Mouse (Mus musculus): ENCODE measurements at regions not wholly inside any gene's neighbourhood (a gene's known extent, or its start where the extent isn't known, plus 50 kb on each side); places are given as distances from the start of the nearest gene placed in this dataset.
A peak's percentile ranks its signal among the peaks of the same experiment; 100 is the strongest.

DNA sequence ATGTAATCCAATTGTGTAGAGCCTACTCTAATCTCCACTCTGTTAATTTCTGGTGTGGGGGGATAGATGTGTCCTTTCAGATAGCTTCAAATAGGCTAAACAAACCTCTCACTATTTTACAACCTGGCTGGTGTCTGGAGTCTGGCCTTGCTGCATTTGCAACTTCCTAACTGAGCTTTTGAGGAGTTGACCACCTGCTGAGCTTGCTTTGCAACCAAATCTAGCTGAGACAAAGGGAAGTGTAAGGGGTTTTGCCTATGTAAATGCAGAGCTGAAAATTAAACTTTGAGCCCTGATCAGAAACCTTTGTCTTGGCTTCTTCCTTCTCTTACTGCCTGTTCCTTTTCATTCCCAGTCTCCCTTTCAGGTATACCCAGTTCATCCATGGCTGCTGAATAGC, 404.3 kb downstream of the Cetn3 start:
- no peak overlapping the region for H3K27ac ChIP-seq (ENCODE audit: insufficient read depth, low read depth, low read length)
- TF ChIP-seq POLR2A (IDR thresholded peaks at IDR 0.05; ENCODE audit: low read depth, low read length) = no peak
- H3K4me1 ChIP-seq (ENCODE audit: control insufficient read depth, insufficient read depth, insufficient read length, low read length) = no peaks in the 10 kb centered on the region
- no peak overlapping the region for H3K4me3 ChIP-seq (ENCODE audit: low read depth, low read length)
- no peaks in the 10 kb centered on the region for H3K36me3 ChIP-seq (ENCODE audit: control insufficient read depth, insufficient read depth, low read length)
- no peaks in the 10 kb centered on the region for H3K27me3 ChIP-seq (ENCODE audit: control insufficient read depth, insufficient read depth, low read length)

DNA sequence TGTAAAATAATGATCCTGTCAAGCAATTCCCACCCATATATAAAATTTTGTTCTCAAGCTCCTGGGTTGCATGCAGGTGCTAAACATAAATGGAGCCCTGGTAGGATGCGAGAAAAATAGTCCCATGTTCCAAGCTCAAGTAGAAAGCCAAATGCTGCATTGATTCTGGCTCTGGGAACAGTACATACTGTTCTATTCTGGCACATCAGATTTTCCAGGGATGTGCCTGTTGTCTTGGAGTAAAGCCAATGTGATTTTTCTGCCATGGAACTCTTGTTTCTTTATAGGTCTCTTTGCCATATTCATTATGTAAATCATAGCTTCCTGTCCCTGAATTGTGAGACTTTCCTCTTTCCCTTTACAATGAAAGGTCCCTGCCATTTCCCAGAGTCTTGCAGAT, 417.9 kb downstream of the Cetn3 start:
- H3K36me3 ChIP-seq (ENCODE audit: control insufficient read depth, insufficient read depth, low read length) = no peaks in the 10 kb centered on the region
- WGBS = 66% methylated on average over 1 of the region's 1 CpGs
- no peak for TF ChIP-seq POLR2A (IDR thresholded peaks at IDR 0.05; ENCODE audit: low read depth, low read length)
- TF ChIP-seq CTCF (IDR thresholded peaks at IDR 0.05; ENCODE audit: extremely low read depth, insufficient read length, insufficient replicate concordance, low read depth, low read length) = no peak
- no peak overlapping the region for H3K4me3 ChIP-seq (ENCODE audit: low read depth, low read length)
- H3K27me3 ChIP-seq (ENCODE audit: control insufficient read depth, insufficient read depth, low read length) = no peaks in the 10 kb centered on the region; the same call in 1 of the 2 replicates
- no peak overlapping the region for H3K27ac ChIP-seq (ENCODE audit: insufficient read depth, low read depth, low read length)
- H3K4me1 ChIP-seq (ENCODE audit: control insufficient read depth, insufficient read depth, insufficient read length, low read length) = no peaks in the 10 kb centered on the region

DNA sequence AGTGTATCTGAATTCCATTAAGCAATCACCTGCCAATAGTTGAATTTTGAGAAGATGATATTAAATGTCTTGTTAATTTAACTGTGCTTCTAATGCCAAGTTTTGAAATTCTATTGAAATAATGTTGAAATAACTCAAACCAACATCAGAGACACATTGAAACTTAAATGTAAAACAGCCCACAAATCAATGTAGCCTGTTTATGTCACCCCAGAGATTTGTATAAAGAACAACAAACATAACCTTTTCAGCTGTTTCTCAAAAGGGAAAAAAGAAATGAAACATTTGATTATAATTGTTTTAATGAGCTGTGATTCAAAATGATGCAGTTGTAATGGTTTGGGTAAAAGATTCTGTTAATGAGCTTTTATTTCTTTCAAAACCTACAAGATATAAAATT, 442.6 kb downstream of the Cetn3 start:
- H3K4me3 ChIP-seq (ENCODE audit: low read depth, low read length) = no peak overlapping the region
- no peak for TF ChIP-seq POLR2A (IDR thresholded peaks at IDR 0.05; ENCODE audit: low read depth, low read length)
- no peak for TF ChIP-seq CTCF (IDR thresholded peaks at IDR 0.05; ENCODE audit: extremely low read depth, insufficient read length, insufficient replicate concordance, low read depth, low read length)

DNA sequence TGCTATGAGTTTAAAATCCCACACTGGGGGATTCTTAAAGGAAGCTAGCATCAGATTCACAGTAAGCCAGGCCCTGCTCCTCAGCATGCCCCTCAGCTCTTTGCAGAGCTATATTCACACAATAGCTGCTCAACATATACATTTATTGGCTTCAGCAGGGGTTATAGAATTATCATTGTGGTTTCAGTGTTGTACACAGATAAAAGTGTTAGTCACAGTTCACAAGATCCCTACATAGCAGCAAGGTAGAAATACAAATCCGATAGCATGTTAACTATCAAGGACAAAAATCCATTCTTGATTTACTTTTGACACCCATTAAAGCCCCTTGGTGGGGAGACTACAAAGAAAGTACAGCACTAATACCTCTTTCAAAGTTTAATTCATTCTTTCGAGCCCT, 451.0 kb downstream of the Cetn3 start:
- H3K4me1 ChIP-seq (ENCODE audit: control insufficient read depth, insufficient read depth, insufficient read length, low read length) = no peaks in the 10 kb centered on the region
- no peaks in the 10 kb centered on the region for H3K27me3 ChIP-seq (ENCODE audit: control insufficient read depth, insufficient read depth, low read length)
- WGBS = 68% methylated on average over 2 of the region's 2 CpGs
- no peaks in the 10 kb centered on the region for H3K36me3 ChIP-seq (ENCODE audit: control insufficient read depth, insufficient read depth, low read length)
- no peak overlapping the region for H3K4me3 ChIP-seq (ENCODE audit: low read depth, low read length)
- H3K27ac ChIP-seq (ENCODE audit: insufficient read depth, low read depth, low read length) = no peak overlapping the region
- TF ChIP-seq CTCF (IDR thresholded peaks at IDR 0.05; ENCODE audit: extremely low read depth, insufficient read length, insufficient replicate concordance, low read depth, low read length) (no peak), POLR2A (IDR thresholded peaks at IDR 0.05; ENCODE audit: low read depth, low read length) (no peak)

More for the DNA sequence above, 442.6 kb downstream of the Cetn3 start:
- Histone ChIP-seq H3K27me3 (ENCODE audit: control insufficient read depth, insufficient read depth, low read length) (no peaks in the 10 kb centered on the region), H3K4me1 (ENCODE audit: control insufficient read depth, insufficient read depth, insufficient read length, low read length) (no peaks in the 10 kb centered on the region), H3K27ac (ENCODE audit: insufficient read depth, low read depth, low read length) (no peak overlapping the region), H3K36me3 (ENCODE audit: control insufficient read depth, insufficient read depth, low read length) (no peaks in the 10 kb centered on the region)

DNA sequence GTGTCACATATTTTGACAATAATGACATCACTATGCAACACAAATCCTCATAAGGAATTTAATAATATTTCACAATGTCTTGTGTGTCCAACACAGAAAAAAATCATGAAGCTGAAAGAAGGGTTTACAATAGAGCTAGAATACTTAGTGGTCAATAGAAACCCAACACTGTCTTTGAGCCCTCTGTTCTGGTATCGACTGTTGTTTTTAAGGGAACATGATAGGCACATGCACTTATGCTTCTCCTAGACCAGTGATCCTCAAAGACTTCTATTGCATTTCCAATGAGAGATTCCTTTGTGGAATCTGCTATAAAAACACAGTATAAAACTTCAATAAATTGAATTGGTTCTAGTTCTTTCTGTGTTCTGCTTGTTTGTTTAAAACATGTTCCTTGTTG, 463.4 kb downstream of the Cetn3 start:
- Histone ChIP-seq H3K4me1 (ENCODE audit: control insufficient read depth, insufficient read depth, insufficient read length, low read length) (no peaks in the 10 kb centered on the region), H3K4me3 (ENCODE audit: low read depth, low read length) (no peak overlapping the region), H3K27ac (ENCODE audit: insufficient read depth, low read depth, low read length) (no peak overlapping the region), H3K27me3 (ENCODE audit: control insufficient read depth, insufficient read depth, low read length) (no peaks in the 10 kb centered on the region), H3K36me3 (ENCODE audit: control insufficient read depth, insufficient read depth, low read length) (no peaks in the 10 kb centered on the region)
- TF ChIP-seq CTCF (IDR thresholded peaks at IDR 0.05; ENCODE audit: extremely low read depth, insufficient read length, insufficient replicate concordance, low read depth, low read length) = no peak
- no peak for TF ChIP-seq POLR2A (IDR thresholded peaks at IDR 0.05; ENCODE audit: low read depth, low read length)
- WGBS = 84% methylated on average over 1 of the region's 1 CpGs

DNA sequence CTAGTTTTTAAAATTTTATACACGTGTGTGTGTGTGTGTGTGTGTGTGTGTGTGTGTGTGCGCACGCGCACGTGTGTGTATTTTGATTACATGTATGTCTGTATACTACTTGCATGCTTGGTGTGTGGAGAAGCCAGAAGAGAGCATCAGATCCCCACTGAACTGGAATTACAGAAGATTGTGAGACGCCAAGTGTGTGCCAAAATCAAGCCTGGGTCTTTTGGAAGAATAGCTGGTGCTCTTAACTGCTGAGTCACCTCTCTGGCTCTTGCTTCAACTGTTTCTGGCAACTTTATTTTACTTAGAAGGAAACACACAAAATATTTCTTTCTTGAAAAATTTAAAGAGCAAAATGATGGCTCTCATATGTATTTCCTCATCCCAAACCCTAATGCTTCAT, 467.5 kb downstream of the Cetn3 start:
- TF ChIP-seq POLR2A (IDR thresholded peaks at IDR 0.05; ENCODE audit: low read depth, low read length) (no peak), CTCF (IDR thresholded peaks at IDR 0.05; ENCODE audit: extremely low read depth, insufficient read length, insufficient replicate concordance, low read depth, low read length) (no peak)
- H3K4me1 ChIP-seq (ENCODE audit: control insufficient read depth, insufficient read depth, insufficient read length, low read length) = no peaks in the 10 kb centered on the region
- no peaks in the 10 kb centered on the region for H3K27me3 ChIP-seq (ENCODE audit: control insufficient read depth, insufficient read depth, low read length)
- H3K36me3 ChIP-seq (ENCODE audit: control insufficient read depth, insufficient read depth, low read length) = no peaks in the 10 kb centered on the region
- 88% methylated on average over 6 of the region's 6 CpGs for WGBS
- no peak overlapping the region for H3K4me3 ChIP-seq (ENCODE audit: low read depth, low read length)
- H3K27ac ChIP-seq (ENCODE audit: insufficient read depth, low read depth, low read length) = no peak overlapping the region

DNA sequence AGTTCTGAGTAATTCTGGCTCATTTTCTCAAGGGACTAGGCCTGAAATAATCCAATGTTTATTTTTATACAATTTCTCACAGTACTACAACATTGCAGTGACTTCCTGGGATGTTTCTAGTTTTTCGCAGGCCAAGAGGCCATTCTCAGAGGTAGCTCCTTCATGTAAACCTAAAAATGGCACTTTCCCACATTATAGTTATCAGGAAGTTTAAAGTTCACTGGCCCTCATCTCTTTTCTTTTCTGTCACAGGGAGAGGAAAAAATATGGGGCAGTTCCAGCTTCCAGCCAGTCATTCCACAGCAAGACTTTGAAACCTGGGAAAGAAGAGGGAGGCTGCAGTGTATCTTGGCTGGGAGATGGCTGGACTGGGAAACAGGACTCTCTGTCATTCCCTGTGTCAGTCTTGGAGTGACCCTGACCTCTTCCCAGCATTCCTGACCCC, 475.6 kb downstream of the Cetn3 start:
- H3K4me3 ChIP-seq (ENCODE audit: low read depth, low read length) = no peak overlapping the region
- H3K27ac ChIP-seq (ENCODE audit: insufficient read depth, low read depth, low read length) = peak overlapping the region; percentile 8; the same call in 1 of the 2 replicates
- 81% methylated on average over 1 of the region's 1 CpGs for WGBS
- no peaks in the 10 kb centered on the region for H3K27me3 ChIP-seq (ENCODE audit: control insufficient read depth, insufficient read depth, low read length)
- H3K36me3 ChIP-seq (ENCODE audit: control insufficient read depth, insufficient read depth, low read length) = no peaks in the 10 kb centered on the region
- no peaks in the 10 kb centered on the region for H3K4me1 ChIP-seq (ENCODE audit: control insufficient read depth, insufficient read depth, insufficient read length, low read length)
- TF ChIP-seq CTCF (IDR thresholded peaks at IDR 0.05; ENCODE audit: extremely low read depth, insufficient read length, insufficient replicate concordance, low read depth, low read length) (no peak), POLR2A (IDR thresholded peaks at IDR 0.05; ENCODE audit: low read depth, low read length) (no peak)

DNA sequence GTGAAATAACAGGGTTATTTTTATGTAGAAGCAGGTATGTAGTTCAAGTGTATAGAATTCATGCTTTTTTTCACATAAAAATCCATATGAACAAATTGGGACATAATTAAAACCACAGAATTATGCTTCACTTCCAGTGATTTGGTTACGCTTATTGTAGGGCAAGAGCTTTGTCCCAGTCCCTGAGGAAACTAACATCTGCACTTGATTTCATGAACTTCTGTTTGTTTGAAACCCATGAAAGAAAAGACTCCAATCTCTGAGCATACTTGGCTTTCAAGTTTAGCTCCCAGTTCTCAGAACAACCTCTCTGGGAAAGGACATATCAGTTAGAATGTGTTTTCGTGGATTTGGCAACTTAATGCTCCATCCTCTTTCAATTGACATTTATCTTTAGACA, 481.4 kb downstream of the Cetn3 start:
- 80% methylated on average over 2 of the region's 2 CpGs for WGBS
- H3K27ac ChIP-seq (ENCODE audit: insufficient read depth, low read depth, low read length) = no peak overlapping the region
- no peaks in the 10 kb centered on the region for H3K27me3 ChIP-seq (ENCODE audit: control insufficient read depth, insufficient read depth, low read length)
- TF ChIP-seq POLR2A (IDR thresholded peaks at IDR 0.05; ENCODE audit: low read depth, low read length) (no peak), CTCF (IDR thresholded peaks at IDR 0.05; ENCODE audit: extremely low read depth, insufficient read length, insufficient replicate concordance, low read depth, low read length) (no peak)
- H3K4me1 ChIP-seq (ENCODE audit: control insufficient read depth, insufficient read depth, insufficient read length, low read length) = no peaks in the 10 kb centered on the region
- H3K36me3 ChIP-seq (ENCODE audit: control insufficient read depth, insufficient read depth, low read length) = no peaks in the 10 kb centered on the region
- H3K4me3 ChIP-seq (ENCODE audit: low read depth, low read length) = no peak overlapping the region
